Mouse (Mus musculus) common myeloid progenitor, adult 5-6 weeks (primary cell): ENCODE measurements around the gene Ube2j2. TPM values are rescaled to one million over a fixed set of nuclear protein-coding genes. Genes with fewer than 3 reads are reported as not detected.

Experiments
- total RNA-seq: library from RNA; stranded (forward); fragments of 200-1000, 187-1606 nt; gene quantifications from 2 replicates; pipeline ENCODE4 v1.2.3, GENCODE M21; 2017

The Ube2j2 gene
- total RNA-seq, 1 experiment from 2014 or later = 91.5 TPM

Other genes starting within 250 kb of the Ube2j2 start
- 2.9 and 3.2 TPM in 2 replicates for gene Fndc10, start 249.5 kb upstream of the Ube2j2 start, total RNA-seq
- gene Ssu72, start 239.0 kb upstream of the Ube2j2 start, total RNA-seq = 73.2 and 108 TPM in 2 replicates
- 0.29 TPM in 1 of 2 replicates, not detected in the other for gene Tmem240, start 209.0 kb upstream of the Ube2j2 start, total RNA-seq
- gene Atad3a, start 182.7 kb upstream of the Ube2j2 start, total RNA-seq = 77.0 and 120 TPM in 2 replicates
- 0.27 and 0.29 TPM in 2 replicates for gene Vwa1, start 169.1 kb upstream of the Ube2j2 start, total RNA-seq
- gene Tmem88b, start 158.0 kb upstream of the Ube2j2 start, total RNA-seq = not detected in 2 replicates
- not detected in 2 replicates for gene Ankrd65, start 153.4 kb upstream of the Ube2j2 start, total RNA-seq
- 55.4 and 70.3 TPM in 2 replicates for gene Mrpl20, start 141.0 kb upstream of the Ube2j2 start, total RNA-seq
- 83.7 and 89.3 TPM in 2 replicates for gene Ccnl2, start 131.3 kb upstream of the Ube2j2 start, total RNA-seq
- gene Aurkaip1, start 112.6 kb upstream of the Ube2j2 start, total RNA-seq = 89.9 and 123 TPM in 2 replicates
- gene Mxra8, start 104.2 kb upstream of the Ube2j2 start, total RNA-seq = not detected in 2 replicates
- 9.2 and 11.4 TPM in 2 replicates for gene Dvl1, start 96.4 kb upstream of the Ube2j2 start, total RNA-seq
- 0.09 TPM in 1 of 2 replicates, not detected in the other for gene Tas1r3, start 80.5 kb upstream of the Ube2j2 start, total RNA-seq
- gene Cptp, start 74.4 kb upstream of the Ube2j2 start, total RNA-seq = 9.2 and 10.2 TPM in 2 replicates
- gene Ints11, start 74.3 kb upstream of the Ube2j2 start, total RNA-seq = 17.5 and 25.1 TPM in 2 replicates
- gene Pusl1, start 52.0 kb upstream of the Ube2j2 start, total RNA-seq = 18.1 and 39.2 TPM in 2 replicates
- 18.0 and 20.1 TPM in 2 replicates for gene Acap3, start 52.0 kb upstream of the Ube2j2 start, total RNA-seq
- 70.8 and 78.2 TPM in 2 replicates for gene C1qtnf12, start 18.5 kb downstream of the Ube2j2 start, total RNA-seq
- gene B3galt6, start 48.8 kb downstream of the Ube2j2 start, total RNA-seq = 7.5 and 9.0 TPM in 2 replicates
- gene Sdf4, start 49.0 kb downstream of the Ube2j2 start, total RNA-seq = 125 and 157 TPM in 2 replicates
- gene Tnfrsf4, start 70.0 kb downstream of the Ube2j2 start, total RNA-seq = not detected in 2 replicates
- gene Tnfrsf18, start 82.3 kb downstream of the Ube2j2 start, total RNA-seq = 6.1 and 9.8 TPM in 2 replicates
- gene Ttll10, start 115.6 kb downstream of the Ube2j2 start, total RNA-seq = not detected in 2 replicates
- gene 9430015G10Rik, start 166.2 kb downstream of the Ube2j2 start, total RNA-seq = 34.1 and 42.2 TPM in 2 replicates
- gene Rnf223, start 186.7 kb downstream of the Ube2j2 start, total RNA-seq = 0.05 TPM in 1 of 2 replicates, not detected in the other